Comparison of ENCODE assay signal across 18 mouse cellular contexts in genomic region chr13:5866532-5866931, GRCm38 (mm10). TPM values are rescaled to one million over a fixed set of nuclear protein-coding genes. Genes with fewer than 3 reads are reported as not detected.
A peak's percentile ranks its signal among the peaks of the same experiment; 100 is the strongest.
DNase-seq lines count a peak whose midpoint lies in the region; ATAC-seq and TF ChIP-seq lines count a peak whose summit lies in the region.
"Had no signal": no experiment of that assay in that cellular context is flagged by ENCODE, and none has a peak within 500 bp of the region (broad histone marks: within the 10 kb centered on the region; RNA-seq: fewer than 3 reads in every experiment).

No protein-coding gene starts in this region.

- peaks cover 10% of the 10 kb centered on the region for H3K4me1 ChIP-seq in forebrain, postnatal 0 days (ENCODE audit: insufficient read depth)
- peaks cover 34% of the 10 kb centered on the region for H3K4me1 ChIP-seq in forebrain, embryonic 16.5 days (replicated peaks; ENCODE audit: control insufficient read depth, insufficient read depth, low read length)
- peaks cover 49% of the 10 kb centered on the region for H3K4me1 ChIP-seq in hindbrain, embryonic 15.5 days (replicated peaks)
- H3K4me1 ChIP-seq in hindbrain, embryonic 11.5 days (replicated peaks; ENCODE audit: control insufficient read depth, insufficient read depth, low read length), result 0 out of 2 replicates have a peak, but pooled peaks cover 4% of the 10 kb centered on the region
- H3K4me1 ChIP-seq in brown adipose tissue, adult 24 weeks (ENCODE audit: control insufficient read depth, insufficient read depth, insufficient read length, low read length), result peaks cover 36% of the 10 kb centered on the region
- H3K4me1 ChIP-seq in midbrain, embryonic 15.5 days, result peaks cover 43% of the 10 kb centered on the region

- DNase-seq in forebrain, postnatal 0 days, result no peak
- no peak for DNase-seq in hindbrain, embryonic 11.5 days (ENCODE audit: low spot score)
- no peak for DNase-seq in gastrocnemius, adult 8-10 months (ENCODE audit: low spot score in 2 of 2)
- DNase-seq: cerebellum, adult 11 months; gastrocnemius, postnatal 36 days; layer of hippocampus, adult 9-11 months; lung, postnatal 14 days; right cerebral cortex, postnatal 25 days; thymus, adult 2 months had no signal

- TF ChIP-seq CTCF in forebrain, postnatal 0 days (IDR thresholded peaks at IDR 0.05; ENCODE audit: low read depth), result no peak

- no peaks in the 10 kb centered on the region for H3K9me3 ChIP-seq in forebrain, postnatal 0 days (ENCODE audit: low read length)
- H3K9me3 ChIP-seq in forebrain, embryonic 16.5 days (ENCODE audit: control insufficient read depth, low read length), result no peaks in the 10 kb centered on the region
- H3K9me3 ChIP-seq in hindbrain, embryonic 15.5 days, result no peaks in the 10 kb centered on the region
- H3K9me3 ChIP-seq in hindbrain, embryonic 11.5 days (ENCODE audit: control insufficient read depth, low read length), result no peaks in the 10 kb centered on the region
- H3K9me3 ChIP-seq in midbrain, embryonic 15.5 days, result no peaks in the 10 kb centered on the region
- H3K9me3 ChIP-seq: forebrain, embryonic 15.5 days; G1E; limb, embryonic 10.5 days had no signal

- 0 out of 2 replicates have a peak overlapping the region, but pooled peaks have one; percentile 6 for H3K9ac ChIP-seq in forebrain, postnatal 0 days
- no peak overlapping the region for H3K9ac ChIP-seq in forebrain, embryonic 16.5 days (replicated peaks; ENCODE audit: low read depth, low read length)
- no peak overlapping the region for H3K9ac ChIP-seq in hindbrain, embryonic 15.5 days
- H3K9ac ChIP-seq in hindbrain, embryonic 11.5 days (ENCODE audit: low read depth, low read length), result no peak overlapping the region
- H3K9ac ChIP-seq in midbrain, embryonic 15.5 days, result no peak overlapping the region
- H3K9ac ChIP-seq: forebrain, embryonic 15.5 days; liver, embryonic 14.5 days had no signal

- H3K4me2 ChIP-seq in forebrain, postnatal 0 days (ENCODE audit: low read depth), result peak overlapping the region; percentile 59
- no peak overlapping the region for H3K4me2 ChIP-seq in forebrain, embryonic 16.5 days (ENCODE audit: low read length)
- peak overlapping the region; percentile 77 for H3K4me2 ChIP-seq in hindbrain, embryonic 15.5 days
- H3K4me2 ChIP-seq in hindbrain, embryonic 11.5 days (replicated peaks; ENCODE audit: low read depth, low read length), result no peak overlapping the region
- peak overlapping the region; percentile 62 for H3K4me2 ChIP-seq in midbrain, embryonic 15.5 days

- 93% methylated on average over 5 of the region's 5 CpGs for WGBS in forebrain, postnatal 0 days
- WGBS in forebrain, embryonic 16.5 days, result 94% methylated on average over 5 of the region's 5 CpGs
- 89% methylated on average over 5 of the region's 5 CpGs for WGBS in hindbrain, embryonic 15.5 days
- 90% methylated on average over 5 of the region's 5 CpGs for WGBS in hindbrain, embryonic 11.5 days
- WGBS in midbrain, embryonic 15.5 days, result 92% methylated on average over 5 of the region's 5 CpGs

- peaks cover 39% of the 10 kb centered on the region for H3K36me3 ChIP-seq in forebrain, postnatal 0 days (ENCODE audit: insufficient read depth)
- H3K36me3 ChIP-seq in forebrain, embryonic 16.5 days (ENCODE audit: control insufficient read depth, insufficient read depth), result peaks cover 11% of the 10 kb centered on the region
- peaks cover 32% of the 10 kb centered on the region for H3K36me3 ChIP-seq in hindbrain, embryonic 15.5 days
- peaks cover 13% of the 10 kb centered on the region; the same call in 1 of the 2 replicates for H3K36me3 ChIP-seq in hindbrain, embryonic 11.5 days (ENCODE audit: control insufficient read depth, insufficient read depth, low read length)
- peaks cover 28% of the 10 kb centered on the region for H3K36me3 ChIP-seq in midbrain, embryonic 15.5 days (replicated peaks)

- H3K27ac ChIP-seq in forebrain, postnatal 0 days (ENCODE audit: low read depth, low read length), result no peak overlapping the region
- H3K27ac ChIP-seq in forebrain, embryonic 16.5 days (ENCODE audit: low read length), result no peak overlapping the region
- no peak overlapping the region for H3K27ac ChIP-seq in hindbrain, embryonic 15.5 days (replicated peaks)
- no peak overlapping the region for H3K27ac ChIP-seq in hindbrain, embryonic 11.5 days (ENCODE audit: low read depth, low read length)
- H3K27ac ChIP-seq in brown adipose tissue, adult 24 weeks (replicated peaks; ENCODE audit: low read depth, low read length), result peak overlapping the region; percentile 97
- no peak overlapping the region for H3K27ac ChIP-seq in midbrain, embryonic 15.5 days
- H3K27ac ChIP-seq: forebrain, embryonic 15.5 days; limb, embryonic 10.5 days; liver, embryonic 14.5 days had no signal

- no peak for ATAC-seq in forebrain, postnatal 0 days
- no peak for ATAC-seq in forebrain, embryonic 16.5 days
- ATAC-seq in hindbrain, embryonic 15.5 days (ENCODE audit: low FRiP score, low read depth), result no peak
- ATAC-seq in hindbrain, embryonic 11.5 days (ENCODE audit: low FRiP score), result no peak
- ATAC-seq in midbrain, embryonic 15.5 days (replicated peaks), result no peak
- ATAC-seq in cerebellum, adult (ENCODE audit: insufficient number of reproducible peaks, low FRiP score, low TSS enrichment), result no peak
- ATAC-seq: forebrain, embryonic 15.5 days had no signal

- H3K27me3 ChIP-seq in forebrain, postnatal 0 days (ENCODE audit: insufficient read depth, low read length), result no peaks in the 10 kb centered on the region
- H3K27me3 ChIP-seq in forebrain, embryonic 16.5 days (replicated peaks; ENCODE audit: control insufficient read depth, insufficient read depth, low read length), result no peaks in the 10 kb centered on the region
- no peaks in the 10 kb centered on the region for H3K27me3 ChIP-seq in hindbrain, embryonic 15.5 days
- H3K27me3 ChIP-seq in hindbrain, embryonic 11.5 days (ENCODE audit: control insufficient read depth, insufficient read depth, low read length), result no peaks in the 10 kb centered on the region
- H3K27me3 ChIP-seq in midbrain, embryonic 15.5 days (replicated peaks), result no peaks in the 10 kb centered on the region
- H3K27me3 ChIP-seq: forebrain, embryonic 15.5 days had no signal

- no peak overlapping the region for H3K4me3 ChIP-seq in forebrain, postnatal 0 days (ENCODE audit: low read depth, low read length)
- no peak overlapping the region for H3K4me3 ChIP-seq in forebrain, embryonic 16.5 days (replicated peaks; ENCODE audit: low read length)
- no peak overlapping the region for H3K4me3 ChIP-seq in hindbrain, embryonic 15.5 days
- no peak overlapping the region for H3K4me3 ChIP-seq in hindbrain, embryonic 11.5 days (ENCODE audit: low read depth, low read length)
- H3K4me3 ChIP-seq in brown adipose tissue, adult 24 weeks (ENCODE audit: insufficient read depth, low read depth, low read length), result peak overlapping the region; percentile 81
- H3K4me3 ChIP-seq in midbrain, embryonic 15.5 days, result no peak overlapping the region
- H3K4me3 ChIP-seq: forebrain, embryonic 15.5 days; limb, embryonic 10.5 days had no signal

RNA-seq across cellular contexts. Expression of gene Klf6, which starts 5.2 kb away (rescaled TPM):
- total RNA-seq in forebrain, postnatal 0 days (2014; rRNA removed), result 78.8 and 87.1 TPM in 2 replicates
- polyA plus RNA-seq in forebrain, postnatal 0 days (2015; fragmentation: Nextera tagmentation; extraction: Ambion mirVana), result 100.0 and 146 TPM in 2 replicates
- 87.2 and 91.3 TPM in 2 replicates for polyA plus RNA-seq in forebrain, embryonic 16.5 days (2015; fragmentation: Nextera tagmentation; extraction: Ambion mirVana)
- polyA plus RNA-seq in hindbrain, embryonic 15.5 days (2015; fragmentation: Nextera tagmentation; extraction: Ambion mirVana), result 83.8 and 87.6 TPM in 2 replicates
- polyA plus RNA-seq in hindbrain, embryonic 11.5 days (2014; fragmentation: Nextera tagmentation; extraction: Ambion mirVana), result 74.1 and 77.9 TPM in 2 replicates
- polyA plus RNA-seq in brown adipose tissue, adult 24 weeks (2012; ENCODE audit: insufficient read depth, insufficient read length, missing spikeins), result 28.4 and 31.5 TPM in 2 replicates
- 104 TPM in 2 replicates for polyA plus RNA-seq in midbrain, embryonic 15.5 days (2015; fragmentation: Nextera tagmentation; extraction: Ambion mirVana)
- 10 to 100 TPM; 15.9 to 31.8 (median 21.1) TPM for total RNA-seq in gastrocnemius, adult 8-10 months (2022)

Comparison
In these comparisons a context has a peak if more than half of its experiments do, and no peak if none do; other contexts are left out.
1. H3K4me2 ChIP-seq: peak in forebrain, postnatal 0 days (single experiment), hindbrain, embryonic 15.5 days (single experiment) and midbrain, embryonic 15.5 days (single experiment); none in forebrain, embryonic 16.5 days (single experiment) and hindbrain, embryonic 11.5 days (single experiment).